Mouse (Mus musculus) C2C12 (cell line): Measurements from ENCODE around the gene Rfx5.
"Not testable (repeated sequence)": the region's sequence is repeated elsewhere in the genome, so short reads cannot be mapped to it uniquely, and the experiment has no call there.

Experiments
- CTCF ChIP-seq: IDR thresholded peaks from one replicate; pipeline ENCODE4 v1.5.1; 2011; ENCODE audit not compliant: control insufficient read depth, insufficient read depth, insufficient read length
- MAX ChIP-seq: IDR thresholded peaks from one replicate; pipeline ENCODE4 v1.6.1; 2011; ENCODE audit warnings: mild to moderate bottlenecking, control low read depth
- MYOG ChIP-seq: IDR thresholded peaks from one replicate; pipeline ENCODE4 v1.6.1; 2011; ENCODE audit not compliant: control insufficient read depth, insufficient read length; ENCODE audit errors: extremely low read depth

GRCm38 (mm10) chr3:94931427-94932082 is 22.3 kb upstream of the Rfx5 start:
- TF ChIP-seq MAX, CTCF, MYOG: not testable (repeated sequence)
